Mouse (Mus musculus) left cerebral cortex, adult 2 months (tissue): Measurements from ENCODE around the gene U2af1l4. TPM values are rescaled to one million over a fixed set of nuclear protein-coding genes. Genes with fewer than 3 reads are reported as not detected.

ENCODE experiments used
- DNase-seq, 2 experiments: peaks; one replicate each; pipeline ENCODE4 v3.0.0; 2021 to 2022; ENCODE audit warnings: low spot score in 2 of 2, mixed read lengths in 1 of 2; ENCODE audit errors: extremely low spot score in 1 of 2
- H3K27ac ChIP-seq: fragments of 200-600 bp; 2 replicates; pipeline ENCODE4 v1.8.1; 2022
- H3K4me3 ChIP-seq: fragments of 200-600 bp; 2 replicates; pipeline ENCODE4 v1.8.1; 2022
- CTCF ChIP-seq: fragments of 200-600 bp; IDR thresholded peaks from 2 replicates; pipeline ENCODE4 v1.8.1; 2022; ENCODE audit warnings: antibody characterized with exemption, mild to moderate bottlenecking, moderate library complexity
- intact Hi-C: fragments of 180-260 bp; cut with DNase I; formaldehyde crosslinking; loops from one replicate; pipeline ENCODE4 v1.15.1; 2025
- total RNA-seq, 2 experiments: library from RNA; stranded (reverse); gene quantifications; 2 replicates each; pipeline ENCODE4 v1.2.3; 2021

Gene U2af1l4
- total RNA-seq, 2 experiments from 2014 or later = 67.4 to 74.4 TPM

DNA sequence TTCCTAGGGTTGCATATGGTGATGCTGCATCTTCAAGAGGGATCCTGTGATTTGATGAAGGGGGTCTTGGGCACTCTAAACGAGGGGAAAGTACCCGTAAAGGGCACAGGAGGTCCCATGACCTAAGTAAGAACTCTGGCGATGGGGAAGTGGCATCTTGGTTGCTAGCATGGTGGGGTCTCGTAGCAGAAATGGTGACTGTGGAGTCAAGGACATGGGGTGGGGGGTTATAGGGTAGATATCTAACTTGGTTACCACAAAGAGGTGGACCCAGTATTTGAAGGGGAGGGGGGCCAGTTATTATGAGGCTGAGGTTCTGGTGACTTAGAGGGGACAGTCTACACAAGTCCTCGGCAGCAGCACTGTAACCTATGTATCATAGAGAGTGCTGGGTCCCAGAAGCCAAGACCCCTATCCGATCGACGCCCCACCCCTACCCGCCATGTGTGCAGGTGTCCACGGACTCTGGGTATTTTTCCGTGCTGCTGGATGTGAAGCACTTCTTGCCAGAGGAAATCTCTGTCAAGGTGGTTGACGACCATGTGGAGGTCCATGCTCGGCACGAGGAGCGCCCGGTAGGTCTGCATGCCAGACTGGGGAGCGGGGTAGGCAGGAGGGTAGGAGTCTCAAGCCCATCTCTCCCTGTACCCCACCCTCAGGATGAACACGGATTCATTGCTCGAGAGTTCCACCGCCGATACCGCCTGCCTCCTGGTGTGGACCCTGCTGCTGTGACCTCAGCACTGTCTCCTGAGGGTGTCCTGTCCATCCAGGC lies 9.1 kb upstream of the U2af1l4 start:
- Histone ChIP-seq H3K4me3 (no peak overlapping the region), H3K27ac (no peak overlapping the region)
- intact Hi-C loops = loop anchor here (2.0 kb wide), 1 partner anchor 63 kb away; no protein-coding TSS in a partner anchor
- TF ChIP-seq CTCF = no peak
- no peak for DNase-seq

DNA sequence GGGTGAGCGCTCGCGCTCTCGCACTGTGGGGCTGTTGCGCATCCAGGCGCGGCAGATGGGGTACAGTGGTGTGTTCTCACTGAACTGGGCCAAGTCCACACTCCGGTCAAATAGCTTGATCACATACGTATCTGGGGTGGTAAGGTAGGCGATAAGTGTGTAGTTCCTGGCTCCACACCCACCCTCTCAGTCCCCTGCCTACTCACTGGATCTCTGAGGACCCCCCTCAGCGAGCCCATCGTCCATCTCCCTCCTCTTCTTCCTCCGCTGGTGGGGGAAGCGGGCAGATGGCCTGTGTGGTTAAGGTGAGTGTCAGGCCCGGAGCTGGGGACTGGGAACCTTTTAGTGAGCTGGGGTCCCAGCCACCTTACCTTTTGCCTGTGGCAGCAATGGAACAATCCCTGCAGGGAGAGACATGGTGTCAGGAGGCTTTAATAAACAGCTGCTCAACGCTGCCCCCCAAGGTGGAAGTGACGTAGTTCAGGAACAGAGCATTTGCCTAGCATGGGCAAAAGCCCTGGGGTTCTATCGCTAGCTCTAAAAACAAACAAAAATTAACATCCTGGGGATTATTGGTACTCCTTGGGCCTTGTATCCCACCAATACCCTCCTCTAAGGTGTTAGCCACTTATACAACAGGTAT lies 6.1 kb upstream of the U2af1l4 start:
- Histone ChIP-seq H3K4me3 (no peak overlapping the region), H3K27ac (no peak overlapping the region)
- intact Hi-C loops = no loop called here
- DNase-seq = no peak
- TF ChIP-seq CTCF = peak; percentile 32

DNA sequence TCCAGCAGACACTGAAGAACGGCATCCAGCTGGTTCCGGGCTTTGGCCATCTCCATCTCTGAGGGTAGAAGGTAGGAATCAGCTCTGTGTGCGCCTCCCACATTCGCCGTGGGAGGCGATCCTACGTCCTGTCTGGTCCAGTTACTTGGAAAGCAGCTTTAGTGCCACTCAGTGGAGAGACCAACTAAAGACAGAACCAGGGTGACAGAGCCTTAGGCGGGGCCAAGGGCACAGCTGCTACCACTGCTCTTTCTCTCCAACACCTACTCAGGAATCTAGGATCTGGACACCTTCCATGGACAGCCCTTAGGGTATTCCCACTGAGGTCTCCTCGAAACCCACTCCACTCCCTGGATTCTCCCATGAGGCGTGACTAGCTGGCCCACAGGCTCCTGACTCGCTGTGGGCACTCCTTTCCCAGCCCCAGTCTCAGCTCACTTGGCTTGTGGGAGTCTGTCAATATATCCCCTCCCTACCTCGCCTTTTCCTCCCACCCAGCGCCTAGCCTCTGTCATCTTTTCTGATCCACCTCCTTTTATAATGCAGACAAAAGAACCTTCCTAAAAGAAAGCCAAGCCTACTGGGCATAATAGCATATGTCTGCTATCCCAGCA lies 5.1 kb upstream of the U2af1l4 start:
- no peak for DNase-seq
- Histone ChIP-seq H3K4me3 (peak overlapping the region; percentile 70), H3K27ac (peak overlapping the region; percentile 91)
- intact Hi-C loops = no loop called here
- no peak; the same call in 1 of the 2 replicates for TF ChIP-seq CTCF

DNA sequence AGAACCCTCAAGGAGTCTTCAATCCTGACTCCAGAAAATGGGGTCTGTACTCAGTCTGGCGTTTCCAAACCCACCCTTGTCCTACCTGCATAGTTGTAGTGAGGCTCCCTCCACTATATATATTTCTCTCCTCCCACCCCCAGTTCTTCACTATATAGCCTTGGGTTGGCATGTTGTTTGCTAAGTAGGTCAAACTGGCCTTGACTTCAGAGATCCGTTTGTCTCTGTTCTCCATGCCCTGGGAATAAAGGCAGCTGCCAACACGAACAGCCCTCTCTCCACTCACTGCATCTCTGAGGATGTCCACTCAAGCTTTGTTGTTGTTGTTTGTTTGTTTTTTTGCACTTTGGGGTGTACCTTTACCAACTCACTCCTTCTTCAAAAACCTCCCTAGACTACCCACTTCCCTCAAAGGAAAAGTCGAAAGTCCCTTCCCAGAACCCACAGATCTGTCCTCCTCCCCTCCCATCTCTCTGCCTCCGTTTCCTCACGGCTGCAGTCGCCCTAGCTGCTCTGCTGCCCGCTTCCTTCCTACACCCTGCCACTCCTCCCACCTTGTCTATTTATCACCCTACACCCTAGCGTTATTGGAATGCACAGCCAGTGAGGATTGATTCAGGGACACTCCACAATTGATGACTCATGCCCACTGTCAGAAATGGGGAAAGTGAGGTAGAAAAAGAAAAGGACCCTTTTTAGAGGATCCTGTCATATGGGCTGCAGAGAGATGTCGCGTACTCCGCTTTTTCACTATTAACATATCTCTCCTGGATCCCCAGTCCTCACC lies 4.3 kb upstream of the U2af1l4 start:
- intact Hi-C loops = no loop called here
- TF ChIP-seq CTCF = no peak; the same call in 1 of the 2 replicates
- peak overlapping the region; percentile 91 for H3K27ac ChIP-seq
- H3K4me3 ChIP-seq = peak overlapping the region; percentile 70
- DNase-seq = no peak

DNA sequence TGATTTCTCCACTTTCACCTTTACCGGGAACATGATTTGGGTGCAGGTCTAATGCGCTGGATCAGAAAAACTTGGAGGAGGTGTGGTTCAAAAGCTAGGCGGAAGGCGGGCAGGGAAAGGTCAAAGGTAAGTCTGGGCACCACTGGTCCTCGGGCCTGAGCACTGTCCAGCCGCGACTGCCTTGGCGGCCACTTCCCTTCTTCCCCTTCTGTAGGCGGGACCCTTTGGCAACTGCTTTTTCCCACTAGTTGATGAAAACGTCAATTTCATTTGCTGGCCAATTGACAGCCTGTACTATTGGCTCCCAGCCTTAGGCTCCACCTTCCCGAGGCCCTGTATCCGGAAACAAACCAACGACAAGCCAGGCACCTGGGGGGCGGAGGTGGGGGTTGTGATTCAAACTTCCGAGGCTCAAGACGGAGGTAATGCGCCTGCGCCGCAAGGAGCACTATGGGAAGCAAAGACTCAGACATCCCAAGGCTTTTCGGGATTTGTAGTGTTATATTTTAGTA lies 3.6 kb upstream of the U2af1l4 start, which contains the start of gene Lin37:
Gene Lin37, minus strand, starts transcription at position 396 of the 512 bp plus-strand sequence.
- TF ChIP-seq CTCF = no peak; the same call in 1 of the 2 replicates
- intact Hi-C loops = no loop called here
- peak; percentile 95 to 98 for DNase-seq
- Histone ChIP-seq H3K27ac (peak within 1 kb of the TSS; percentile 91), H3K4me3 (peak within 1 kb of the TSS; percentile 70)

DNA sequence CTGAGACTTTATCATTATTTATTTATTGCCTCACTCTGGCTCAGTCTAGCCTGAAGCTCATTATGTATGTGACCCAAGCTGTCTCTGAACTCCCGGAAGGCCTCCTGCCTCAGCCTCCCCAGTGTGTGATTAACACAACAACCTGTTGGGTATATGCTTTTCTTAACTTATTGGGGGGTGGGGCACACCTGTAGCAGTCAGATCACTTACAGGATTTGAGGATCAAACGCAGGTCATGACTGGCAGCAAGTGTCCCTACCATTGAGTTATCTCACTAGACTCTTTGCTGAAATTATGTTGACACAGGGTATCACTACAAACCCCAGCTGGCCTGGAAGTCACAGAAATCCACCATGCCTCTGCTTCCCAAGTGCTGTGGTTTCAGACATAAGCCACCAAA lies 2.8 kb upstream of the U2af1l4 start:
- intact Hi-C loops = no loop called here
- no peak for TF ChIP-seq CTCF

DNA sequence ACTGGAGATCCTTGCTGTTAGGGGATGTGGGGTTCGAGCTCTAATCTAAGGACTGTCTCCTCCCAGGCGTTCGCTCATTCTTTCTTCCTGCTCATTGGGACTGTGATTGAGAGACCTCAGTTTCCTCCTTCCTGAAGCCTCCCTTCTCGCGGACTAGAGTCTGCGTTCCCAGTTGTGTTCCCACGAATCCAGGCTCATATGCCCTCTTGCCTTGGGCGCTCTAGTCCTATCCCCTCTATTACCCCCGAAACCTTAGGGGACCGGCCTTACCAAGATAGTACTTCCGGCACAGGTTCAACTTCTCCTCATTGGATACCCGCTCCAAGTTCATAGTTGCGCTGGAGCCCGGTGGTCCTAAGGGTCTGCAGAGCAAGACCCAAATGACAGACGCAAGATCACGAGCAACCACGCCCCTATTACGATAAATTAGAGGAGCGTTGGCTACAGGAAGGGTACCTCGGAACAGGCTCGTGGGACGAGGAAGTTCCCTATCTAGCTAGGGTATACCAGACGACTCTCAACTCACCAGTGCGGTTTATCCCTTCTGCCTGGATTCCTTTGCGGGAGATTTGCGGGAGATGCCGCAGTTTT lies 480 bp upstream of the U2af1l4 start:
- intact Hi-C loops = loop anchor here (2.0 kb wide), 1 partner anchor 26 kb away; the partner anchor contains the start of gene Kmt2b
- DNase-seq = peak in 1 of 2 experiments; percentile 32
- peak overlapping the region; percentile 76 for H3K4me3 ChIP-seq
- H3K27ac ChIP-seq = peak overlapping the region; percentile 99
- TF ChIP-seq CTCF = no peak

More for the DNA sequence above, 2.8 kb upstream of the U2af1l4 start:
- no peak overlapping the region for H3K4me3 ChIP-seq
- DNase-seq = no peak
- H3K27ac ChIP-seq = peak overlapping the region; percentile 55; the same call in 1 of the 2 replicates

DNA sequence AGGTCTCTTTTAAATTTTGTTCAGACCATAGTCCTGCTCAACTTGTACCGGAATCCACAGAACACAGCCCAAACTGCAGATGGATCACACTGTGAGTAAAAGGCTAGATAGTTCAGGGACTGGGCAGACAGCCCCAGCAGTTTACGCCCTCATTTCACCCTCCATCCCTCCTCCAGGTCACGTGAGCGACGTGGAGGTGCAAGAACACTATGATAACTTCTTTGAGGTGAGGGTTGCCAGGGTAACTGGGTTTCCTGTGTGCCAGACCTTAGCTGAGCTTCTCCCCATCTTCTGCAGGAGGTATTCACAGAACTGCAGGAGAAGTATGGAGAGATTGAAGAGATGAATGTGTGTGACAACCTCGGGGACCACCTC lies 792 bp downstream of the U2af1l4 start:
- TF ChIP-seq CTCF = no peak
- intact Hi-C loops = loop anchor here (2.0 kb wide), 1 partner anchor 25 kb away; the partner anchor contains the start of gene Kmt2b
- Histone ChIP-seq H3K4me3 (peak overlapping the region; percentile 76), H3K27ac (no peak overlapping the region)
- DNase-seq = no peak

DNA sequence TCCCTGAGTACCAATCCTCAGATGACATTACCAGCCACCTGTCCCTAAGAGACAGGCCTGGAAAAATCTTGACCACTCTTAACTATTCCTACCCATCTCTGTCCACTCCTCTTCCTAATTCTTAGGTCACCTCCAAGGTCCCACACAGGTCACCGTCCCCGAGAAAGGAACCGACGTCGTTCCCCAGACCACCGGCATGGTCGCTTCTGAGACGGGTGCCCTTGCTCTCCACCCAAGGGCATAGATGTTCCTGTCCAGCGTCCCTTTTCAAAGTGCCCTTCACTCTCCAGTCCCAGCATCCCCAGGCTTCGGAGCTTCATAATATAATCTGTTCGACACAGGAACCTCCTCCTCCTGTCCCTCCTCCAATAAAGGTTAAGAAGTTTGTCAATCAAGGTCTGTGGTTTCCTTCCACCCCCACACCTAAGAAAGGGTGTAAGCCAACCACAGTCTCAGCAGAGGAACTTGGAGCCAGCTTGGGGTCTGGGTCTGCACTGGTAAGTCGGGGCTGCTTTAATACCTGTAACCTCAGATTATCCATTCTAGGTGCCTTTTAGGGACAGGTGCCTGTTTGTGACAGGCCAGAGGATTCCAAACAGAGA lies 2.0 kb downstream of the U2af1l4 start, which contains the start of gene Igflr1:
Gene Igflr1, plus strand, starts transcription at position 458 of the 602 bp plus-strand sequence.
- intact Hi-C loops = no loop called here

DNA sequence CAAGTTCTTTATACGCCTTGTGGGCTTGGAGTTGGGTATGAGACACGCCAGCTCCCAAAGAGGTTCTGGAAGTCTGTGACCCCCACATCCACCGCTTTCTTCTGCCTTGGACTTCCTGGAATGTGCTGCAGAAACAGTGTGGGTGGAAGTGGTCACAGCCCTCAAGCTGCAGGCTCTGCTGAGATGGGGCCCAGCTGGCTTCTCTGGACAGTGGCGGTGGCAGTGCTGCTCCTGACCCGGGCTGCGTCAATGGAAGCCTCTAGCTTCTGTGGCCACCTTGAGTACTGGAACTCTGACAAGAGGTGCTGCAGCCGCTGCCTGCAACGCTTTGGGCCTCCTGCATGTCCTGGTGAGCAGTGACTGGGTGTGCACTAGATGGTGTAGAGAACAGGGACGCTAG lies 2.9 kb downstream of the U2af1l4 start:
- Histone ChIP-seq H3K27ac (no peak overlapping the region), H3K4me3 (no peak overlapping the region)
- no peak for DNase-seq
- intact Hi-C loops = no loop called here
- no peak for TF ChIP-seq CTCF

More for the DNA sequence above, 2.0 kb downstream of the U2af1l4 start, which contains the start of gene Igflr1:
- Histone ChIP-seq H3K27ac (no peak within 1 kb of the TSS), H3K4me3 (no peak within 1 kb of the TSS)
- no peak for TF ChIP-seq CTCF
- no peak for DNase-seq
